Mouse (Mus musculus): ENCODE data around the gene Prss57. TPM values are rescaled to one million over a fixed set of nuclear protein-coding genes. Genes with fewer than 3 reads are reported as not detected.

The Prss57 gene
- total RNA-seq, 2 experiments from 2014 or later = 100.0 to 189 TPM

- no peak for ATAC-seq (replicated peaks; ENCODE audit: poor library complexity)
Observed at GRCm38 (mm10) chr10:79783920-79784800, 6.6 kb downstream of the Prss57 start.

GRCm38 (mm10) chr10:79783050-79783449 lies 7.7 kb downstream of the Prss57 start:
- no peak for ATAC-seq (replicated peaks; ENCODE audit: poor library complexity)

- ATAC-seq (replicated peaks; ENCODE audit: poor library complexity) = no peak
Observed at GRCm38 (mm10) chr10:79781956-79782355, 8.8 kb downstream of the Prss57 start.

- 0 out of 2 replicates have a peak, but pooled peaks have one; percentile 0 for ATAC-seq (replicated peaks; ENCODE audit: poor library complexity)
Observed at GRCm38 (mm10) chr10:79781139-79781538, 9.6 kb downstream of the Prss57 start.

- ATAC-seq (replicated peaks; ENCODE audit: poor library complexity) = peak; percentile 61
Observed at GRCm38 (mm10) chr10:79780664-79781015, 10.1 kb downstream of the Prss57 start.

- peak; percentile 71 for ATAC-seq (replicated peaks; ENCODE audit: poor library complexity)
Observed at GRCm38 (mm10) chr10:79779784-79780663, 10.7 kb downstream of the Prss57 start.

- no peak for ATAC-seq (replicated peaks; ENCODE audit: poor library complexity)
Observed at GRCm38 (mm10) chr10:79779193-79779592, 11.6 kb downstream of the Prss57 start.

GRCm38 (mm10) chr10:79778006-79778405 lies 12.8 kb downstream of the Prss57 start:
- ATAC-seq (replicated peaks; ENCODE audit: poor library complexity) = no peak

GRCm38 (mm10) chr10:79777103-79777531 lies 13.6 kb downstream of the Prss57 start, which contains the start of gene Fstl3:
Fstl3 (plus strand) TSS chr10:79777272.
- ATAC-seq (replicated peaks; ENCODE audit: poor library complexity) = no peak

- no peak for ATAC-seq (replicated peaks; ENCODE audit: poor library complexity)
Observed at GRCm38 (mm10) chr10:79774486-79775279, 16.1 kb downstream of the Prss57 start.

GRCm38 (mm10) chr10:79773208-79773607 lies 17.6 kb downstream of the Prss57 start:
- ATAC-seq (replicated peaks; ENCODE audit: poor library complexity) = no peak

GRCm38 (mm10) chr10:79772320-79772719 lies 18.4 kb downstream of the Prss57 start:
- no peak for ATAC-seq (replicated peaks; ENCODE audit: poor library complexity)

- no peak for ATAC-seq (replicated peaks; ENCODE audit: poor library complexity)
Observed at GRCm38 (mm10) chr10:79769329-79769728, 21.4 kb downstream of the Prss57 start.

- peak; percentile 48 for ATAC-seq (replicated peaks; ENCODE audit: poor library complexity)
Observed at GRCm38 (mm10) chr10:79768400-79768799, 22.4 kb downstream of the Prss57 start.

GRCm38 (mm10) chr10:79767372-79768244 lies 23.2 kb downstream of the Prss57 start:
- peak; percentile 24 for ATAC-seq (replicated peaks; ENCODE audit: poor library complexity)

GRCm38 (mm10) chr10:79766508-79767325 lies 24.0 kb downstream of the Prss57 start, which contains the start of gene Rnf126:
Rnf126 (minus strand) TSS chr10:79766952.
- ATAC-seq (replicated peaks; ENCODE audit: poor library complexity) = peak; percentile 92

GRCm38 (mm10) chr10:79766001-79766507 lies 24.7 kb downstream of the Prss57 start:
- no peak for ATAC-seq (replicated peaks; ENCODE audit: poor library complexity)

GRCm38 (mm10) chr10:79765228-79765745 lies 25.5 kb downstream of the Prss57 start:
- ATAC-seq (replicated peaks; ENCODE audit: poor library complexity) = no peak
